Mouse (Mus musculus): ENCODE measurements around the gene Stip1. TPM values are rescaled to one million over a fixed set of nuclear protein-coding genes. Genes with fewer than 3 reads are reported as not detected.
"Not testable (repeated sequence)": the region's sequence is repeated elsewhere in the genome, so short reads cannot be mapped to it uniquely, and the experiment has no call there.

Gene Stip1
- total RNA-seq, 1 experiment from 2014 or later, result 155 TPM

GRCm38 (mm10) chr19:7066034-7066827 lies 26.5 kb upstream of the Stip1 start:
- peak; percentile 65 for DNase-seq

GRCm38 (mm10) chr19:7064571-7064970 lies 24.8 kb upstream of the Stip1 start:
- peak; percentile 93 for DNase-seq

- DNase-seq, result peak; percentile 41
Measured at GRCm38 (mm10) chr19:7062916-7063315, 23.1 kb upstream of the Stip1 start.

GRCm38 (mm10) chr19:7062110-7062509 lies 22.3 kb upstream of the Stip1 start:
- no peak for DNase-seq

GRCm38 (mm10) chr19:7058541-7058940 lies 18.8 kb upstream of the Stip1 start:
- DNase-seq, result no peak

- DNase-seq, result peak; percentile 93
Measured at GRCm38 (mm10) chr19:7057722-7058207, 18.0 kb upstream of the Stip1 start.

- DNase-seq, result peak; percentile 84
Measured at GRCm38 (mm10) chr19:7057126-7057721, 17.5 kb upstream of the Stip1 start.

GRCm38 (mm10) chr19:7056248-7057087 lies 16.7 kb upstream of the Stip1 start, which contains the start of gene Macrod1:
Gene Macrod1, plus strand, starts transcription at chr19:7056810.
- peak; percentile 84 for DNase-seq

GRCm38 (mm10) chr19:7055173-7055572 lies 15.4 kb upstream of the Stip1 start:
- peak; percentile 51 for DNase-seq

GRCm38 (mm10) chr19:7054772-7055171 lies 15.0 kb upstream of the Stip1 start:
- DNase-seq, result peak; percentile 50

- DNase-seq, result not testable (repeated sequence)
Measured at GRCm38 (mm10) chr19:7053382-7053781, 13.6 kb upstream of the Stip1 start.

GRCm38 (mm10) chr19:7044706-7045105 lies 4.9 kb upstream of the Stip1 start:
- no peak for DNase-seq

GRCm38 (mm10) chr19:7044279-7044678 lies 4.5 kb upstream of the Stip1 start:
- DNase-seq, result no peak

GRCm38 (mm10) chr19:7041171-7041570 lies 1.4 kb upstream of the Stip1 start:
- DNase-seq, result no peak

- no peak for DNase-seq
Measured at GRCm38 (mm10) chr19:7040637-7041130, 917 bp upstream of the Stip1 start.

GRCm38 (mm10) chr19:7039088-7039720 lies 563 bp downstream of the Stip1 start:
- peak; percentile 83 for DNase-seq

- no peak for DNase-seq
Measured at GRCm38 (mm10) chr19:7034006-7034405, 5.8 kb downstream of the Stip1 start.

GRCm38 (mm10) chr19:7029531-7029930 lies 10.2 kb downstream of the Stip1 start:
- no peak for DNase-seq

- DNase-seq, result peak; percentile 80
Measured at GRCm38 (mm10) chr19:7020224-7020641, 19.5 kb downstream of the Stip1 start.

- DNase-seq, result peak; percentile 52
Measured at GRCm38 (mm10) chr19:7019191-7019590, 20.6 kb downstream of the Stip1 start, which contains the start of gene Fermt3. Gene Fermt3, minus strand, starts transcription at chr19:7019469.

GRCm38 (mm10) chr19:7018546-7018945 lies 21.2 kb downstream of the Stip1 start:
- DNase-seq, result no peak
